Mouse (Mus musculus) skeletal muscle tissue, adult 2 months (tissue): ENCODE measurements around the gene Asb4.

ENCODE experiments used
- DNase-seq: peaks from one replicate; pipeline ENCODE4 v3.0.0-alpha.2; 2012; ENCODE audit warnings: low read depth, low spot score

The Asb4 gene

DNA sequence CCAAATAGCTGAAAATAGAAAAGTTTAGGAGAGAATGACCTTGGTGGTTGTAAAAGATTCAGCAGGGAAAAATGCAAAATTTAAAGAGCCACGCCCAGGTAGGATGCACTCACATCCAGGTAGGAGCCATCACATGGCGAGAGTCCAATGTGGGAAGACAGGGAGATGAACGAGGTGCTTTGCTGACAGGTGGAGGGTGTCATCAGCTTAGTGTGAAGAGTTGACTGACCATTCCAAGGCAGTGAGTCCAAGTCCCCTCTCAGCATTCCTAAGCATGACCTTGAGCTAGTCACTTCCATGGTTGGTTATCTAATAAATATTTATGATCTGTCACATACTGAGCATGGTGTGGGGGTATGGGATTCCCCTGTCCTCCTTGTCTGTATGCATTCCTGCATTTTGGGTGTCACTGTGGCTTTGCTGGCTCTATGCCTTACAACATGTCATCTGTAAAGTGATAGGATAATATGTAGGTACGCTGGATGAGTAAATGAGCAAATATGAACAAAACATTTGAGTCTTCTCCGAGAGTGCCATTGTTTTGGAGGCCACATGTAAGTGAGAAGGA is 61.2 kb downstream of the Asb4 start:
- DNase-seq, result no peak

DNA sequence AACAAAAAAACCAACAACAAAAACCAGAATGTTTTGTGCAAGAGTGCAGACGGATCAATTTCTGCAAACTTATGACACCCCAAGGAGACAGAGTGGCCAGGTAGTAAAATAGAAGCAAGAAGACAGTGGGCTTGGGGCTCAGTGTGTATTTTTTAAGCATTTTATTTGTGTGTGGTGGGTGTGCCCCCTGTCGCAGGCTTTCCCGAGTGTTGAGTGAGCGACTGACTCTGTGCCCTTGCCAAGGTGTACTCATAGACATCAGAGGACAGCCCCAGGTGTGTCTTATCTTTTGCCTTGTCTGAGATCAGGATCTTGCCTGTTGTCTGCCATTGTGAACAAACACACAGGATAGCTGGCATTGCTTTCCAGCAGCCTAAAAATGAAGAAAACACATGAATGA is 63.8 kb downstream of the Asb4 start:
- no peak for DNase-seq

DNA sequence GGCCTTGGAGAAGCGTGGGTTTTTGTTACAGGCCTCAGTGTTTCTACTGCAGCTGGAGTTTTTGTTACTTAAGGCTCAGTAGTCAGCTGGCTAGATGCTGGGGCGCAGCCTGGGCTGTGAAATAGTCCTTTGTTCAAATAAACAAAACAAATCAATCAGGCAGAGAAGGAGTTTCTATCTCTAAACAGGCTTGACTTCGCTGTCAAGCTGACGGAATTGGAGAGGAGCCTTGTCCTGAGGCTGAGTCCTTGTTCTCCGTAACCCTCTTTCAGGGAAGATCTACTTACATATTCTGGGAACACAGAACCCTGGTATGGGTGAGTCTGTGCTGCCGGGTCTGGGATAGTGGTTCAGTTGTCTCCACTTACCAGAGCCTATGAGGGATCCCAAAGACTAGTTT is 64.4 kb downstream of the Asb4 start:
- no peak for DNase-seq

DNA sequence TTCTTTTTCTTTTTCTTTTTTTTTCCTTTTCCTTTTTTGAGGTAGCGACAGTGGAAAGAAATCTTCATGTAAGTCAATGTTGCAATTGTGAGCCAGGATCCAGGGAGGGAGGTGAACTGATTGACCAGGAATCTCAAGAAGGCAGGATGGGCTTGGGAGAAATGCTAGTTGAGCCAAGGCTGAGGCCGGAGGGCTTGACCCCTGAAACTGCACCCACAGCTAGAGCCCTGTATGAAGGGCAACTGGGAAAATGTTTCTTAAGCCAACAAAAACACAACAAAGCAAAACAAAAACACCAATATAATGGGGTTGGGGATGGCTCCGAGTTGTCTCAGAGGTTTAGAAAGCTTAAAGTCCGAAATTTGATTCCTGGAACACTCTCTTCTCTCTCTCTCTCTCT is 65.2 kb downstream of the Asb4 start:
- no peak for DNase-seq

- DNase-seq, result no peak
These were observed 66.7 kb downstream of the Asb4 start for GRCm38 (mm10) chr6:5449878-5450277.

DNA sequence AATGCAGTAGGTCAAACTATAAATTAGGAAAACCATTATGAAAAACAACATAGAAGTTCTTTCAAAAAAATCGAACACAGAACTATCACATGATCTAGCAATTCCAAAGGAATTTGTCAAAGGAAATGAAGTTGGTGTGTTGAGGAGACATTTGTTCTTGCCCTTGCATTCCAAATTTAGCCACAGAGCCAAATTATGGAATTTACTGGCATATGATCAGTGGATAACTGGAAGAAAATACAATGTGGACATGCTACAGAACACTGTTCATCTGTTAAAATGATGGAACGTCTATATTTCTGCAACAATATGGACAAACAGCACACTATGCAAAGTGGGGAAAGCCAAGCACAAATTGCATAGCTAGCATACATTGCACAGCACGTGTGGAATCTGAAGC is 72.7 kb downstream of the Asb4 start:
- DNase-seq, result no peak

DNA sequence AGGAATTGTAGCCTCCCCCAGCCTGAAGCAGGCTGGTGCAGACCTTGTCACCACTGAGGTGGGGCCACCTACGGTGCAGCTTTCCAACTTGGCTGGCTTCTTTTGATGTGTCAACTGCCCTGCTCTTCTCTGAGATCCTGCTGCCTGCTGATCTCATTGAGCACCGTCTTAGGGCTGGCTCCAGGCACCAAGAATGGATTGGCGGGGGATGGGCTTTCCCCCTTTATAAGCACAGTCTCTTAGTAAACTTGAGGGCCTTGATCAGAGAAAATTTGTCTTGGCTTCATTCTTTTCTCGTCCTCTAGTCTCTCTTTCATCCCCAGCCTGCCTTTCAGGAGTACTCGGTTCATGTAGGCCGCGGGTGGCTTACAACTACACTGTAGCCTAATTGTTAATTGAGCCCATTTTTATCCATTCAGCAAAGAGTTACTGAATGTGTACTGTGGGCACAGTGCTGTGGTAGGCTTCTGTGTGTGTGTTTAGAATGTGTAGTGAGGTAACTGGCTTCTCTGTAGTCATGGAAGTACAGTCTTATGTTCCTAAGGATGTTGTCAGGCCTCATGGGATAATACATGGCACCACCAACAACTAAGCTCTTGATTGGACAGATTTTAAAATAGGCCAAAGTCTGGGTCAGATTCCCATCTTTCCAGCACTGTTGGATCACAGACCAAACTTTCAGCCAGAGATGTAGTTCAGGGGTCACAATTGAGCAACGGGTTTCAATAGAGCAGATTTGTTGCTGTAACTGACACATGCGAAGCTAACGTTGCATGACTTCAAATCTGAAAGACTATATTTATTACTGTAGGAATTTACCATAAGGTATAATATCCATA is 87.5 kb downstream of the Asb4 start:
- no peak for DNase-seq

DNA sequence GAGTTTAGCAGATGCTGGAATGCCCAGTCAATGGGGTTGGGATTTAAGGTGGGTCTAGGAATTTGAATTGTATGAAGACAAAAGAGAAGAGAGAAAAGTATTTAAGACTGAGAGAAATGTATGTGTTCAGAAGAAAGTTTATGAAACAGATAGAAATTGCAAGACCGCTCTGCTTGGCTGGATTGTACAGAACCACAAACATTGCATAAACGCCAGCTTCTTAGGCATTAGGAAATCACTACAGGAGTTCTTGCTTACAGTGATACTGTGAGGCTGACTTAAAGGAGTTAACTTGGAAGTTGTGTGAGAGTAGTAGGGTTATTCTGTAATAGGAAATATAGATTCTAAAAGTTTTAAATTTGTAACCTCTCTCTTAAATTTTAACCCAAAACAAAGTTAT is 89.5 kb downstream of the Asb4 start:
- DNase-seq, result no peak

GRCm38 (mm10) chr6:5474021-5474420 is 90.8 kb downstream of the Asb4 start:
- no peak for DNase-seq

DNA sequence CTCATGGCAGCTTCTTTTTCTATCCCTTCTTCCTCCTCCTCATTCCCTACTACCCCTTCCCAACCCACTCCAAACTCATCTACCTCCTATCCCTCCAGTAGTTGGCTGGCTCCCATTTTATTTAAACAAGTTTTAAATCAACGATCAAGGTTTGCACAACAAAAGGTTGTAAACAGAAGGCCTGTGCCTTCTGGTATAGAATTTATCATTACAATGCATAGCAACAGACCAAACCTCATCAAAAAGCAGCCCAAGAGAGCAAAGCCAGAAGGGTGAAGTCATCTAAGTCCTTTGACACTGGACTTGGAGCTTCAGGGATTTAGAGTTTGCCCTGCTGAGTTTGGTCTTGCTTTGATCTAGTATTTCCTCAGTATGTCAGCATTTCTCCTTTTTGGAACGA is 97.9 kb downstream of the Asb4 start:
- DNase-seq, result no peak

DNA sequence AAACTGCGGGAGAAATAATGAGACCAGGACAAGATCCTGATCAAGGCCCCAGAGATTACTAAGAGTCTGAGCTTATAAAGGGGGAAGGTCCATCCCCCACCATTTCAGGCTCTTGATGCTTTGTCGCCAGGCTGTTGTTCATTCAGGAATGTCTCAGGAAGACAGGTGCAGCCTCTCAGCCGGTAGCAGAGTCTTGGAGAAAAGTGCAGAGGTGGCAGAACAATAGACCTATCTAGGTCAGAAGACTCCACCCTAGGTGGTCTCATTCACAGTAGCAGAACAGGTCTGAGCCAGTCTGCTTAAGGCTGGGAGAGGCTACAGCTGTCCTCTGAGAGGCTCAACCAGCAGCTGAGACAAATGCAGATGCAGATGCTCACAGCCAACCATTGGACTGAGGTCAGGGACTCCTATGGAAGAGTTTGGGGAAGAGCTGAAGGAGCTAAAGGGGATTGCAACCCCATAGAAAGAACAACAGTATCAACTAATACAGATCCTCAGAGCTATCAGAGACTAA is 99.1 kb downstream of the Asb4 start:
- DNase-seq, result no peak
